Mouse (Mus musculus): ENCODE results near the gene Rab36.

Rab36 gene

DNA sequence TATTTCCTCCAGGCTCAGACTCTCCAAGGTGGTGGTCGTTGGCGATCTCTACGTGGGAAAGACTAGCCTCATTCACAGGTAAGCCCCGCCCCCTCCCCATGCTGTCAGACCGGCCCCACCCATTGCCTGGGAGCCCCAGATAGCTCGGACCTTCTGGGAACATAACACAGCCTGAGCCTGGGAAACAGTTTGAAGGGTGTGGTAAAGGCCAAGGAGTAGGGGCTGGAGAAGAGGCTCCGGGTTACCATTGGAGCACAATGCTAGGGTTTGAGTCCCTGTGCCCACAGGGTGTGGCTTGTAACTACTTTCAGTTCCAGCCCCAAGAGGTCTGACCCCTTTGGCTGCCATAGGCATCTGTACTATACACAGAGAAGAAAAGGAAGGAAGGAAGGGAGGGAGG lies 7.6 kb downstream of the Rab36 start:
- DNase-seq (ENCODE audit: low read depth in 2 of 2, low spot score in 2 of 2): no peak

DNA sequence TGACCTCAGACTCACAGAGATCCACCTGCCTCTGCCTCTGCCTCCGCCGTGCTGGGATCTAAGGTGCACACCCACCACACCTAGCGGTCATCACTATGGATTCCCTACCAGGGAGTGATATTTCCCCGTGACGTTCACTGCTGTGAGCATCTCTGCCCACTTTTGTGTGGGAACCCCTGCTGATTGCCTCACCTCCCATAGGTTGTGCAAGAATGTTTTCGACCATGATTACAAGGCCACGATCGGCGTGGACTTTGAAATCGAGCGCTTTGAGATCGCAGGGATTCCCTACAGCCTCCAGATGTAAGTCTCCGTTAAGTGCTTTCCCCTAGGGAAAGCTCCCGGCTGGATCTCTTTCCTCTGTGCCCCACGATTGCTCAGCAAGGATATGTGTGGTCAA lies 9.0 kb downstream of the Rab36 start:
- DNase-seq (ENCODE audit: low read depth in 2 of 2, low spot score in 2 of 2): no peak

GRCm38 (mm10) chr10:75048711-75049110 lies 11.9 kb downstream of the Rab36 start:
- no peak for DNase-seq (ENCODE audit: low read depth in 2 of 2, low spot score in 2 of 2)

- no peak for DNase-seq (ENCODE audit: low read depth in 2 of 2, low spot score in 2 of 2)
These were observed 14.7 kb downstream of the Rab36 start for GRCm38 (mm10) chr10:75051364-75052074.

DNA sequence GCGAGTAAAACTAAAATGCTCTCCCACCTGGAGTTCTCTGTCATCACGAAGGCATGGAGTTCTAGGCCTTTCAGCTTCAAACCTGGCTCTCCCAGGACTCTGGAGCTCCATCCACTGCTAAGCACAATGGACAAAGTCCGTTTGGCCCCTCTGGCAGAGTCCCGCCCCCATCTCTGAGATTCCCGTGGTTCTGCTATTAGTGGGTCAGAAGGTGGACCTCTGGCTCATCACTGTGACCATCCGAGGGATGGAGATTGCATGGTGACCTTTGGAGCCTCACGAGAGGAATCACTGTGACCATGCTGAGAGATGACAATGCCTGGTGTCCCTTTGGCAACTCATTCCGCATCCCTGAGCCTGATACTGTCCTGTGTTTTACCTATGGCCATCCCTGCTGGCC lies 16.0 kb downstream of the Rab36 start:
- DNase-seq (ENCODE audit: low read depth in 2 of 2, low spot score in 2 of 2): no peak

DNA sequence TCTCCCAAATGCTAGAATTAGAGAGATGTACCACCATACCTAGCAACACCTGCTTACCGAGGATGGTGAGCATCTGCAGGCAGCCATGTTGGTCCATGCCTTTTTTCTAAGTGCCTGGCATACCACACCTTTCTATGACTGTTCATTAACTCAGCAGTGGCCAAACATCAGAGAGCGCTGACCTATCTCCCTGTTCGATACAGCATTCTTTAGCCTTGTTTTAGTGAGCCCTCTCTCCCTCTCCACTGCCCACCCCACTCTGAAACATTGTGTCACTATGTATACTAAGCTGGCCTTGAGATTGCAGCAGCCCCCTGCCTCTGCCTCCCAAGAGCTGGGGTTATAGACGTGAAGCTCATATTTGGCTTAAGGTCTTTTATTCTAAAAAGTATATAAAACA lies 16.8 kb downstream of the Rab36 start:
- no peak for DNase-seq (ENCODE audit: low read depth in 2 of 2, low spot score in 2 of 2)

DNA sequence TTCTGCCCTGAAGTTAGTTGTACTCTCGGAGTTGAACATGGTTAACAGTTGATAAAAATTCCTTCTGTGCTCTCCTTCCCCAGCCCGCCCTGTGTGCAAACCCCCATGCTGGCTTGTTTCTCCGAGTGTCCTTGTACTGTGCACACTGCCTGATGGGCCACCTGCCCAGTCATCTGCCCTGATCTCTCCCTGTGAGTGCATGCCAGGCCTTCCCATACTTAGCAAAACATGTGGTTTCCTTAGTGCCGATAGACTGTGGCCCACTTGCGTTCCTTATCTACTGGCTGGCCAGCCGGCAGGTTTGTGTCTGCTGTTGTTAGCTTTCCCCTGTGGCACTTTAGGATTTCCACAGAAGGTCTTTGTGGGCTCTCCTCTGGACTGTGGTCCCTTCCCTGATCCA lies 17.3 kb downstream of the Rab36 start:
- no peak for DNase-seq (ENCODE audit: low read depth in 2 of 2, low spot score in 2 of 2)

DNA sequence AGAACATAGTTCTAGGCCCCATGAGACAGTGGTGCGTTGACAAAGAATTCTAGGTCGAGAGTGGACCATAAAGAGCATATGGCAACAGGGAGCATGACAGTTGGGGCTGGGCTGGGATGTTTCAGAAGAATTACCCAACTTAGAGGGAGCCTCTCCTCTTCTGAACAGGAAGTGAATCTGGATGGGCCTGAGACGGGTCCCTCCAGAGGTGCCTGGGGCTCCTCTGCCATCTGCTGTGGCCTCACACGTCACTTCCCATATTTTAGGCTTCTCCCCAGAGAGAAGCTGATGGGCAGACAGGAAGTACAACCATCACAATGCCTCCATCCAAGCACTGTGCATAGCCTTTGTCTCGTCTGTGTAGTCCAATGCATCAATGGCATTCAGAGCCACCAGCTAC lies 18.8 kb downstream of the Rab36 start:
- no peak for DNase-seq (ENCODE audit: low read depth in 2 of 2, low spot score in 2 of 2)

- no peak for DNase-seq (ENCODE audit: low read depth in 2 of 2, low spot score in 2 of 2)
These were observed 19.4 kb downstream of the Rab36 start for GRCm38 (mm10) chr10:75056255-75056654.

GRCm38 (mm10) chr10:75058336-75058735 lies 21.5 kb downstream of the Rab36 start:
- no peak for DNase-seq (ENCODE audit: low read depth in 2 of 2, low spot score in 2 of 2)

- DNase-seq (ENCODE audit: low read depth in 2 of 2, low spot score in 2 of 2): no peak
These were observed 22.0 kb downstream of the Rab36 start for GRCm38 (mm10) chr10:75058761-75059395.

- peak; percentile 67 to 74 for DNase-seq (ENCODE audit: low read depth in 2 of 2, low spot score in 2 of 2)
These were observed 22.5 kb downstream of the Rab36 start for GRCm38 (mm10) chr10:75059396-75059795.

DNA sequence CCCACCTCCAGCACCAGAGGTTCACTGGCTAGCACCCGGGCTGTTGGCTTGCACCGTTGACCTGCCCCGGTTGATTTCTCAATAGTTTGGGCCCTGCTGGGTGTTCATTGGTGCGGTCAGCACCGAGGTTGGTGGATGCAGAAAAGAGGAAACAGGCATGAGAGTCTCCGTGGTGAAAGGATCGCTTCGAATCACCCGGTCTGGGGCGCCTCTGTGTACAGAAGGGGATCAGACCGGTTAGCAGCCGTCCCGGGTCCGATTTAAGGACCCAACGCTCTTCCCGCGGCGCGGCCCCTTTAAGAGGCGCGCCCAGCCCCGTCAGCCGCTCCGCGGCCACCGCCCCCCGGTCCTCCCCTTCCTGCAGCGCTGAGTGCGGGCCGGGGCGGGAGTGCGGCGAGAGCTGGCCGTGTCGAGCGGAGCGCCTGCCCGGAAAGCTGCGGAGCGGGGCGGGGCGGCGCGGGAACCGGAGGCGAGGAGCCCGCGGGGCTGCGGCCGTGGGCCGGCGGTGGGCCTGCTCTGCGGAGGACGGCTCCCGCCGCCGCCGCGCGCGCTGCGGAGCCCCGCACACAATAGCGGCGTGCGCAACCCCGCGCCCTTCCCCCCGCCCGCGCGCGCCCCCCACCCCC lies 23.5 kb downstream of the Rab36 start, which contains the start of gene Bcr:
TSS of gene Bcr (plus strand) at position 376 of the 626 bp plus-strand sequence.
- peak; percentile 38 to 48 for DNase-seq (ENCODE audit: low read depth in 2 of 2, low spot score in 2 of 2)

- DNase-seq (ENCODE audit: low read depth in 2 of 2, low spot score in 2 of 2): peak; percentile 16 to 36
These were observed 24.0 kb downstream of the Rab36 start for GRCm38 (mm10) chr10:75060843-75061235.

GRCm38 (mm10) chr10:75061341-75062188 lies 24.7 kb downstream of the Rab36 start:
- peak; percentile 5 to 9 for DNase-seq (ENCODE audit: low read depth in 2 of 2, low spot score in 2 of 2)

- no peak for DNase-seq (ENCODE audit: low read depth in 2 of 2, low spot score in 2 of 2)
These were observed 25.3 kb downstream of the Rab36 start for GRCm38 (mm10) chr10:75062189-75062561.

DNA sequence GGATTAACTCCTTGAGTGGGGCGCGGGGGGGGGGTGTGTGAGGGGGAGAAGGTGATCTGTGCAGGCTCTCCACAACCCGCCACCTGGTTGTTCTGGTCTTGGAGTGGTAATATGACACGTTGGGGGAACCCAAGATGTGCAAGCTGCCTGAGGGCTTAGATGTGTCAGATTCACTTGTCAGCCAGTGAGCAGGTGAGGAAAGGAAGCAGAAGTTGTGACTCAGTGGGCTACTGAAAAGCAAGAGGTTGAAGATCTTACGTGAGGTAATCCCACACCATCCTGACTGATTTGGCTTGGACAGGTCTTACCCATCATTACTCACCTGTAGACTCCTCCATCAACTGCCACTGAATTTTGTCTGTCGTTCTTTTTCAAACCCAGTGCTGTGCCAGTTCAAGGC lies 25.8 kb downstream of the Rab36 start:
- no peak for DNase-seq (ENCODE audit: low read depth in 2 of 2, low spot score in 2 of 2)

DNA sequence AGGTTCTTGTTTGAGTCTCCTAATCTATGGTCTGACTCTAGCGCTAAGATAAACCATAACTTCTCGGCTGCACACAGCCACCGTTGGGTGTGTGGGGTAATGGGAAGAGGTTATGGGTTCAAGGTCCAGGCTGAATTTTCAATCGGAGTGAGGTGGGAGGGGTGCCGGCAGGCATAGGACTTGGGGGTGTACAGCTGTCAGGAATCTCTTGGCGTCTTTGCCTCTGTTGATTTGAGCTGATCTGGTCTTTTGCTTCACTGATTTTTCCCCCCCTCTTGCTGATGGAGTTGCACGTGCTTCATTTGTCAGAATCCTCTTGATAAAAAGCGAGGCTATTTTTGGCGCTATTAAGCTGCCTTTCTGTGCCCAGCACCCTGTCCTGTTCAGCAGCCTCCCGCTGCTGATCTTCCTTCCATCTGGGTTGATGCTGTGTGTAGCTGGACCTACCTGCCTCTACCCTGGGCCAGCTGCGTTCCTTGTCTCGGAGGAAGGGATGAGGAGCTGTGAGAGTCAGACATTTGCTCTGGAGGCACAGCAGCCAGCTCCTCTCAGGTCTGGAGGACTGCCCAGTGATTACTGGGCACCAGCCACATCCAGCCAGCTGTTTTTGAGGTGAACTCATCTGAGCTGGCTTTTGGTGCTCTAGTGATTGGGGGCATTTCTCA lies 26.6 kb downstream of the Rab36 start:
- DNase-seq (ENCODE audit: low read depth in 2 of 2, low spot score in 2 of 2): no peak

DNA sequence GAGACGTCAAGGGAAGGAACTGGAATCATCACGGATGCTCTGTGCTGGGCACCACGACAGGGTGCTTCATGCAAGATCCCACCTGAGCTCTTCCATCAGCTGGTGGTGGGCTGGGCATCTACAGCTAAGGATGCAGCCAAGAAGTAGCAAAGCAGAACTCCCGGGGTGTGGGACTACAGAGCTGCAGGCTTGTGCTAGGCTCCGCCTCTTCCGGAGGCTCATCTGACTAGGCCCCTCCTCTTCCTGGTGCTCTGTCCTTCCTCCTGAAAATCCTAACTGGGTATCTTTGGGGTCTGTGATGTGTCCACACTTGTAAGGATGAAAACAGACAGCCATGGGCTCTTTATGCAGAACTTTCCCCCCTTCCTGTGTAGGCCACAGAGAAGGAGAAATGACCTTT lies 28.8 kb downstream of the Rab36 start:
- DNase-seq (ENCODE audit: low read depth in 2 of 2, low spot score in 2 of 2): no peak

GRCm38 (mm10) chr10:75067446-75067845 lies 30.6 kb downstream of the Rab36 start:
- DNase-seq (ENCODE audit: low read depth in 2 of 2, low spot score in 2 of 2): no peak

DNA sequence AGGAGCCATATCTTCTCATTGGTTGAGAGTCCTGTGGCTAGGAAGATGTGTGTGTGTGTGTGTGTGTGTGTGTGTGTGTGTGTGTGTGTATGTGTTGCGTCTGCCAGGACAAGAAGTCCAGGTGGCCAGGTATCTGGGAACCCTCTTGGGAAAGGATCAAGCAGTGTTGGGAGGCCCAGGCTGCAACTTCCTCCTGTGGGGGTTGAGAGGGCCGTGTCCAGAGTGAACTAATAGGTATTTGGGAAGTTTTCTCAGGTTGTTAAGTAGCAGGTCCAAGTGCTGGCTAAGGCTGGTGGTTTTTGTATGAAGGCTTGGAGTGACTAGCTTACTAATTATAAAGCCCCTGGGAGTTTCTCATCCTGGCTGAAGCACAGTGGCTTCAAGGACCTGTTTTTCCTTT lies 31.2 kb downstream of the Rab36 start:
- DNase-seq (ENCODE audit: low read depth in 2 of 2, low spot score in 2 of 2): no peak
